Mouse (Mus musculus) ovary, postnatal 14 days (tissue): ENCODE results near the gene Trp73.

Experiments used
- DNase-seq: peaks from one replicate; pipeline ENCODE4 v3.0.0; 2022; ENCODE audit warnings: low spot score

Trp73 gene

GRCm38 (mm10) chr4:154140182-154140212, at the start of gene Trp73:
Trp73 (minus strand) TSS chr4:154140208.
- no peak for DNase-seq

- no peak for DNase-seq
Measured at GRCm38 (mm10) chr4:154188948-154189347, 48.9 kb upstream of the Trp73 start.

GRCm38 (mm10) chr4:154186002-154186537, 46.1 kb upstream of the Trp73 start:
- no peak for DNase-seq

GRCm38 (mm10) chr4:154185001-154185400, 45.0 kb upstream of the Trp73 start:
- no peak for DNase-seq

- DNase-seq: no peak
Measured at GRCm38 (mm10) chr4:154183566-154183965, 43.6 kb upstream of the Trp73 start.

GRCm38 (mm10) chr4:154181001-154181400, 41.0 kb upstream of the Trp73 start:
- DNase-seq: no peak

GRCm38 (mm10) chr4:154177257-154177656, 37.2 kb upstream of the Trp73 start:
- DNase-seq: peak; percentile 46

GRCm38 (mm10) chr4:154171931-154172604, 32.1 kb upstream of the Trp73 start:
- DNase-seq: no peak

GRCm38 (mm10) chr4:154171151-154171930, 31.3 kb upstream of the Trp73 start:
- DNase-seq: no peak

- DNase-seq: peak; percentile 44
Measured at GRCm38 (mm10) chr4:154170506-154171150, 30.6 kb upstream of the Trp73 start, which contains the start of gene Megf6. Megf6 (plus strand) TSS chr4:154170730.

- no peak for DNase-seq
Measured at GRCm38 (mm10) chr4:154170021-154170420, 30.0 kb upstream of the Trp73 start.

GRCm38 (mm10) chr4:154167053-154167452, 27.0 kb upstream of the Trp73 start:
- peak; percentile 64 for DNase-seq

- DNase-seq: peak; percentile 75
Measured at GRCm38 (mm10) chr4:154163296-154163695, 23.3 kb upstream of the Trp73 start.

- DNase-seq: peak; percentile 96
Measured at GRCm38 (mm10) chr4:154160538-154161390, 20.8 kb upstream of the Trp73 start, which contains the start of gene Tprgl. Tprgl (minus strand) TSS chr4:154160666.

- no peak for DNase-seq
Measured at GRCm38 (mm10) chr4:154159961-154160537, 20.0 kb upstream of the Trp73 start.

- DNase-seq: peak; percentile 84
Measured at GRCm38 (mm10) chr4:154159002-154159401, 19.0 kb upstream of the Trp73 start.

- DNase-seq: no peak
Measured at GRCm38 (mm10) chr4:154157970-154158662, 18.1 kb upstream of the Trp73 start.

- no peak for DNase-seq
Measured at GRCm38 (mm10) chr4:154156050-154156449, 16.0 kb upstream of the Trp73 start.

GRCm38 (mm10) chr4:154154104-154154503, 14.1 kb upstream of the Trp73 start:
- no peak for DNase-seq

- no peak for DNase-seq
Measured at GRCm38 (mm10) chr4:154146342-154146741, 6.3 kb upstream of the Trp73 start.

- DNase-seq: no peak
Measured at GRCm38 (mm10) chr4:154144712-154145111, 4.7 kb upstream of the Trp73 start.
